Mouse (Mus musculus) natural killer cell, adult 2 months (primary cell): ENCODE data around the gene Rgs12.

Source experiments
- DNase-seq, 2 experiments: peaks; one replicate each; pipeline ENCODE4 v3.0.0; 2022; ENCODE audit warnings: low spot score in 2 of 2

Rgs12 gene

GRCm38 (mm10) chr5:34948861-34949760 is at the start of gene Rgs12:
Gene Rgs12, plus strand, starts transcription at chr5:34949445.
- DNase-seq: peak; percentile 74 to 75

- no peak for DNase-seq
Measured at GRCm38 (mm10) chr5:34899787-34900469, 49.3 kb upstream of the Rgs12 start.

GRCm38 (mm10) chr5:34902371-34902770 is 46.9 kb upstream of the Rgs12 start:
- no peak for DNase-seq

- DNase-seq: no peak
Measured at GRCm38 (mm10) chr5:34902811-34903385, 46.3 kb upstream of the Rgs12 start.

- no peak for DNase-seq
Measured at GRCm38 (mm10) chr5:34904412-34904811, 44.8 kb upstream of the Rgs12 start.

- no peak for DNase-seq
Measured at GRCm38 (mm10) chr5:34907230-34907629, 42.0 kb upstream of the Rgs12 start.

GRCm38 (mm10) chr5:34907910-34908725 is 41.1 kb upstream of the Rgs12 start, which contains the start of gene Msantd1:
Gene Msantd1, plus strand, starts transcription at chr5:34908012.
- no peak for DNase-seq

GRCm38 (mm10) chr5:34908726-34909633 is 40.3 kb upstream of the Rgs12 start:
- DNase-seq: no peak

GRCm38 (mm10) chr5:34909634-34910503 is 39.4 kb upstream of the Rgs12 start:
- DNase-seq: no peak

GRCm38 (mm10) chr5:34910504-34910815 is 38.8 kb upstream of the Rgs12 start:
- DNase-seq: no peak

- peak; percentile 16 to 36 for DNase-seq
Measured at GRCm38 (mm10) chr5:34915801-34916200, 33.4 kb upstream of the Rgs12 start.

- no peak for DNase-seq
Measured at GRCm38 (mm10) chr5:34917234-34917655, 32.0 kb upstream of the Rgs12 start.

GRCm38 (mm10) chr5:34918785-34919184 is 30.5 kb upstream of the Rgs12 start:
- DNase-seq: no peak

- no peak for DNase-seq
Measured at GRCm38 (mm10) chr5:34922531-34922930, 26.7 kb upstream of the Rgs12 start.

- no peak for DNase-seq
Measured at GRCm38 (mm10) chr5:34923920-34924319, 25.3 kb upstream of the Rgs12 start.

- no peak for DNase-seq
Measured at GRCm38 (mm10) chr5:34924519-34924918, 24.7 kb upstream of the Rgs12 start.

GRCm38 (mm10) chr5:34927648-34928047 is 21.6 kb upstream of the Rgs12 start:
- no peak for DNase-seq

GRCm38 (mm10) chr5:34930151-34930975 is 18.9 kb upstream of the Rgs12 start:
- no peak for DNase-seq

GRCm38 (mm10) chr5:34931091-34931490 is 18.2 kb upstream of the Rgs12 start:
- no peak for DNase-seq
